Mouse (Mus musculus): ENCODE results near the gene Epb41l3. TPM values are rescaled to one million over a fixed set of nuclear protein-coding genes. Genes with fewer than 3 reads are reported as not detected.

Gene Epb41l3
- polyA plus RNA-seq, 1 experiment, result 8.4 TPM

DNA sequence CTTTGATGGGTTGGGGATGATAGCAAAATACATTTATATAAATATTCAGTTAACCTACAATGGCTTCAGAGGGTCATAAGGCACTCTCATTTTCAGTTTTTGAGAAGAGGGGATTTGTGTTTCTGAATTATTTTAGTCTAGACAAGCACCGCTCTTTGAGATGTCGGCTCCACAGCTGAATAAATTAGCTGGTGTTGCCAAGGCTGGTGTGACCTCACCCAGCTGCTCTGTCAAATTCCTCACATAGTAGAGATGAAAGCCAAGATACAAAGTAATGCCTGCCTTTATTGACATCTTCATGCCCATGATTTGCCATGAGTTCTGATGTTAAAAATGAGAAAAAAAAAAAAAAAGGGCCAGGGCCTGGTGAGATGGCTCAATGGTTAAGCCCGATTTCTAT lies 214.8 kb downstream of the Epb41l3 start:
- no peak for DNase-seq
- TF ChIP-seq CTCF (IDR thresholded peaks at IDR 0.05; ENCODE audit: borderline replicate concordance, control insufficient read depth, extremely low read depth, insufficient read depth, low read length, poor library complexity) (no peak), POLR2A (IDR thresholded peaks at IDR 0.05; ENCODE audit: control insufficient read depth, extremely low read depth, insufficient read depth, low read length, poor library complexity) (no peak)
- no peaks in the 10 kb centered on the region for H3K4me1 ChIP-seq (replicated peaks; ENCODE audit: control insufficient read depth, insufficient read depth, low read length)
- H3K36me3 ChIP-seq (ENCODE audit: control insufficient read depth, insufficient read depth, low read length), result no peaks in the 10 kb centered on the region
- no peak overlapping the region for H3K4me3 ChIP-seq (ENCODE audit: control insufficient read depth, insufficient read depth, low read length)
- no peaks in the 10 kb centered on the region for H3K27me3 ChIP-seq (ENCODE audit: control insufficient read depth, insufficient read depth, low read length)
- WGBS, result over 99% methylated on average over 3 of the region's 3 CpGs
- no peak overlapping the region for H3K27ac ChIP-seq (ENCODE audit: control insufficient read depth, insufficient read depth, low read length)

DNA sequence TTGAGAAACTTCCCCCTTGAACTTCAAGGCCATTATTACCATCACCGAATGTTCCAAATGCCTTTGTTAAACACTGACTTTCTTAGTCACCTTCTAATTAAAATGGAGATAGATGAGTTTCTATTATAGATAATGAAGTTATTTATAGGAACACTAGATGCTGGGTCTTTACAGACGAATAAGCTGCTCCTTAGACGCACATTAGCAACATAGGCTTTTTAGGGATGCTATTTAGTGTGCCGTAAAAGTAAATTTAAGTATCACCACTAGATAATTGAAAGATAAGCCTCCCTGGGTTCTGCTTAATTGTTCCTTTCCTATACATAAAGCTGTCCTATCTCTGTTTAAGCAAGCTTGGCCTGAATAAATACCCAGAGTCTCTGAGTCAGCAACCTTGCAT lies 226.1 kb downstream of the Epb41l3 start:
- no peak for TF ChIP-seq POLR2A (IDR thresholded peaks at IDR 0.05; ENCODE audit: control insufficient read depth, extremely low read depth, insufficient read depth, low read length, poor library complexity)
- no peak for TF ChIP-seq CTCF (IDR thresholded peaks at IDR 0.05; ENCODE audit: borderline replicate concordance, control insufficient read depth, extremely low read depth, insufficient read depth, low read length, poor library complexity)
- 94% methylated on average over 4 of the region's 4 CpGs for WGBS
- H3K4me1 ChIP-seq (replicated peaks; ENCODE audit: control insufficient read depth, insufficient read depth, low read length), result no peaks in the 10 kb centered on the region
- no peaks in the 10 kb centered on the region for H3K27me3 ChIP-seq (ENCODE audit: control insufficient read depth, insufficient read depth, low read length)
- no peak overlapping the region for H3K4me3 ChIP-seq (ENCODE audit: control insufficient read depth, insufficient read depth, low read length)
- no peak for DNase-seq
- no peaks in the 10 kb centered on the region for H3K36me3 ChIP-seq (ENCODE audit: control insufficient read depth, insufficient read depth, low read length)
- H3K27ac ChIP-seq (ENCODE audit: control insufficient read depth, insufficient read depth, low read length), result no peak overlapping the region

DNA sequence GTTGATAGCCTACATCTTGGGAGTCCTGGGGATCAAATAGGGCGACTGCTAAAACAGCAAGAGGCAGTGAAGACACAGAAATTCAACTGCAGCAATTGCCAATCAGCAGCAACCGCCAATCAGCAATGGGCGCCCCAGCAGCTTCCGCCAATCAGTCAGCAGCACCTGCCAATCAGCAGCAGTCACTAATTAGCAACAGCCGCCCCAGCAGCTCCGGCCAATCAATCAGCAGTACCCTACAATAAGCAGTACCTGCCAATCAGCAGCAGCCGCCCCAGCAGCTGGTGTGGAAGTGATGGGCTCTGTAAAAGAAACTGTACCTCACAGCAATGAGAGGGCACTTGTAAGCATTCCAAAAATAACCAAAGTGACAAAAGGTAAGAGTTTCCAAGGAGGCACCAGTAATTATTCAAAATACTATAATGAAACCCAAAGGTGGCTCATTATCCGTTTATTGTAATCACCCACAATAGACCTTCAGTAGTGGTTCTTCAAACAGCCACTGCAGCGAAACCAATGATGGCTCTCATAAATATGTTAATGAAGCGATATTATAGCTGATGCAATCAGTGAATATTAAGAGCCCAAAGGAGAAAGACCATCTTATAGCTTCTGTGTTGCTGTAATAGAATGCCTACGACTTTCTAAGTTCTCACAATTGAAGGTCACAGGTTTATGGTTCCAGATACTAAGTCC lies 228.2 kb downstream of the Epb41l3 start:
- TF ChIP-seq CTCF (IDR thresholded peaks at IDR 0.05; ENCODE audit: borderline replicate concordance, control insufficient read depth, extremely low read depth, insufficient read depth, low read length, poor library complexity), result no peak
- no peak for TF ChIP-seq POLR2A (IDR thresholded peaks at IDR 0.05; ENCODE audit: control insufficient read depth, extremely low read depth, insufficient read depth, low read length, poor library complexity)
- H3K27me3 ChIP-seq (ENCODE audit: control insufficient read depth, insufficient read depth, low read length), result no peaks in the 10 kb centered on the region
- no peak overlapping the region for H3K4me3 ChIP-seq (ENCODE audit: control insufficient read depth, insufficient read depth, low read length)
- no peaks in the 10 kb centered on the region for H3K36me3 ChIP-seq (ENCODE audit: control insufficient read depth, insufficient read depth, low read length)
- no peaks in the 10 kb centered on the region for H3K4me1 ChIP-seq (replicated peaks; ENCODE audit: control insufficient read depth, insufficient read depth, low read length)
- no peak overlapping the region for H3K27ac ChIP-seq (ENCODE audit: control insufficient read depth, insufficient read depth, low read length)
- no peak for DNase-seq
- 93% methylated on average over 11 of the region's 11 CpGs for WGBS

GRCm38 (mm10) chr17:69307636-69308035 lies 232.2 kb downstream of the Epb41l3 start:
- DNase-seq, result no peak
- Histone ChIP-seq H3K27me3 (ENCODE audit: control insufficient read depth, insufficient read depth, low read length) (no peaks in the 10 kb centered on the region), H3K4me3 (ENCODE audit: control insufficient read depth, insufficient read depth, low read length) (no peak overlapping the region), H3K36me3 (ENCODE audit: control insufficient read depth, insufficient read depth, low read length) (no peaks in the 10 kb centered on the region), H3K4me1 (replicated peaks; ENCODE audit: control insufficient read depth, insufficient read depth, low read length) (no peaks in the 10 kb centered on the region), H3K27ac (ENCODE audit: control insufficient read depth, insufficient read depth, low read length) (no peak overlapping the region)
- 91% methylated on average over 9 of the region's 9 CpGs for WGBS
- no peak for TF ChIP-seq POLR2A (IDR thresholded peaks at IDR 0.05; ENCODE audit: control insufficient read depth, extremely low read depth, insufficient read depth, low read length, poor library complexity)
- TF ChIP-seq CTCF (IDR thresholded peaks at IDR 0.05; ENCODE audit: borderline replicate concordance, control insufficient read depth, extremely low read depth, insufficient read depth, low read length, poor library complexity), result no peak

GRCm38 (mm10) chr17:69309872-69310271 lies 234.4 kb downstream of the Epb41l3 start:
- DNase-seq, result no peak
- TF ChIP-seq POLR2A (IDR thresholded peaks at IDR 0.05; ENCODE audit: control insufficient read depth, extremely low read depth, insufficient read depth, low read length, poor library complexity) (no peak), CTCF (IDR thresholded peaks at IDR 0.05; ENCODE audit: borderline replicate concordance, control insufficient read depth, extremely low read depth, insufficient read depth, low read length, poor library complexity) (no peak)
- WGBS, result 93% methylated on average over 4 of the region's 4 CpGs
- no peak overlapping the region for H3K27ac ChIP-seq (ENCODE audit: control insufficient read depth, insufficient read depth, low read length)
- no peaks in the 10 kb centered on the region for H3K36me3 ChIP-seq (ENCODE audit: control insufficient read depth, insufficient read depth, low read length)
- H3K4me1 ChIP-seq (replicated peaks; ENCODE audit: control insufficient read depth, insufficient read depth, low read length), result no peaks in the 10 kb centered on the region
- H3K4me3 ChIP-seq (ENCODE audit: control insufficient read depth, insufficient read depth, low read length), result no peak overlapping the region
- H3K27me3 ChIP-seq (ENCODE audit: control insufficient read depth, insufficient read depth, low read length), result no peaks in the 10 kb centered on the region

DNA sequence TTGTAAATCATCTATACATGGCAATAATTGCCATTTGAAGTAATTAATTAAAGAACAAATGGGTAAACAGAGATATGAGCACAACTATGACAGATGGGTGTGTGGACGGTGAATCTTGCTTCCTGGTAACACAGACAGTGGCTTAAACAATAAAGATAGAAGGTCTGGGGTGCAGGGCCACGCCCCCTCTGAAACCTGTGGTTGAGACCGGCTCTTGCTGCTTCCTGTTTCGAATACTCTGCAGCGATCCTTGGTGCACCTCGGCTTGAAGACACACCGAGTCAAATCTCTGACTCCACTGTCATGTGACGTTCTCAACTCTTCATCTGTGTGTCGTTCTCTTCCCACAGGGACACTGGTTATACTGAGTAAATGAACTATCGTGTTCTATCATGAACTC lies 245.0 kb downstream of the Epb41l3 start:
- TF ChIP-seq POLR2A (IDR thresholded peaks at IDR 0.05; ENCODE audit: control insufficient read depth, extremely low read depth, insufficient read depth, low read length, poor library complexity) (no peak), CTCF (IDR thresholded peaks at IDR 0.05; ENCODE audit: borderline replicate concordance, control insufficient read depth, extremely low read depth, insufficient read depth, low read length, poor library complexity) (no peak)
- 15% methylated on average over 10 of the region's 10 CpGs for WGBS
- H3K27ac ChIP-seq (ENCODE audit: control insufficient read depth, insufficient read depth, low read length), result no peak overlapping the region

GRCm38 (mm10) chr17:69322721-69323120 lies 247.2 kb downstream of the Epb41l3 start:
- H3K27ac ChIP-seq (ENCODE audit: control insufficient read depth, insufficient read depth, low read length), result no peak overlapping the region
- 91% methylated on average over 2 of the region's 2 CpGs for WGBS
- no peaks in the 10 kb centered on the region for H3K27me3 ChIP-seq (ENCODE audit: control insufficient read depth, insufficient read depth, low read length)
- no peak for TF ChIP-seq POLR2A (IDR thresholded peaks at IDR 0.05; ENCODE audit: control insufficient read depth, extremely low read depth, insufficient read depth, low read length, poor library complexity)
- TF ChIP-seq CTCF (IDR thresholded peaks at IDR 0.05; ENCODE audit: borderline replicate concordance, control insufficient read depth, extremely low read depth, insufficient read depth, low read length, poor library complexity), result no peak
- no peaks in the 10 kb centered on the region for H3K4me1 ChIP-seq (replicated peaks; ENCODE audit: control insufficient read depth, insufficient read depth, low read length)
- no peaks in the 10 kb centered on the region for H3K36me3 ChIP-seq (ENCODE audit: control insufficient read depth, insufficient read depth, low read length)
- DNase-seq, result no peak
- H3K4me3 ChIP-seq (ENCODE audit: control insufficient read depth, insufficient read depth, low read length), result no peak overlapping the region

More for the DNA sequence above, 245.0 kb downstream of the Epb41l3 start:
- no peak for DNase-seq
- Histone ChIP-seq H3K27me3 (ENCODE audit: control insufficient read depth, insufficient read depth, low read length) (no peaks in the 10 kb centered on the region), H3K4me3 (ENCODE audit: control insufficient read depth, insufficient read depth, low read length) (no peak overlapping the region), H3K4me1 (replicated peaks; ENCODE audit: control insufficient read depth, insufficient read depth, low read length) (no peaks in the 10 kb centered on the region), H3K36me3 (ENCODE audit: control insufficient read depth, insufficient read depth, low read length) (no peaks in the 10 kb centered on the region)
